Mouse (Mus musculus) heart, embryonic 10.5 days (tissue): ENCODE results near the gene Vmn1r163. TPM values are rescaled to one million over a fixed set of nuclear protein-coding genes. Genes with fewer than 3 reads are reported as not detected.
"Not testable (repeated sequence)": the region's sequence is repeated elsewhere in the genome, so short reads cannot be mapped to it uniquely, and the experiment has no call there.

ENCODE experiments used
- DNase-seq: peaks from one replicate; pipeline ENCODE4 v3.0.0-alpha.2; 2017; ENCODE audit warnings: low spot score
- H3K27ac ChIP-seq: fragments of 300-500 bp; sonication (generic); 2 replicates; pipeline ENCODE4 v1.5.1; 2016; ENCODE audit warnings: mild to moderate bottlenecking
- H3K27me3 ChIP-seq: fragments of 300-500 bp; sonication (generic); 2 replicates; pipeline ENCODE4 v1.6.1; 2016; ENCODE audit warnings: mild to moderate bottlenecking; ENCODE audit not compliant: poor library complexity, insufficient read depth, severe bottlenecking
- H3K36me3 ChIP-seq: fragments of 300-500 bp; sonication (generic); 2 replicates; pipeline ENCODE4 v1.6.1; 2016; ENCODE audit warnings: mild to moderate bottlenecking, moderate library complexity
- H3K4me1 ChIP-seq: fragments of 300-500 bp; sonication (generic); 2 replicates; pipeline ENCODE4 v1.6.1; 2016; ENCODE audit warnings: mild to moderate bottlenecking
- H3K4me3 ChIP-seq: fragments of 300-500 bp; sonication (generic); 2 replicates; pipeline ENCODE4 v1.5.1; 2016; ENCODE audit warnings: mild to moderate bottlenecking, moderate library complexity
- H3K9me3 ChIP-seq: fragments of 300-500 bp; sonication (generic); 2 replicates; pipeline ENCODE4 v1.6.1; 2016; ENCODE audit warnings: mild to moderate bottlenecking, moderate library complexity
- WGBS: fragments of 180-500 bp; shearing (Covaris S2); methylation state at CpG from one replicate; pipeline ENCODE4 v1.1.7; 2016; 5-methylcytosine and 5-hydroxymethylcytosine counted together
- polyA plus RNA-seq: library from polyadenylated mRNA; unstranded; fragments of >200 nt; fragmentation: Nextera tagmentation; extraction: Ambion mirVana; gene quantifications from 2 replicates; pipeline ENCODE4 v1.2.1, GENCODE M21; 2016

The Vmn1r163 gene
- not detected in 2 replicates for polyA plus RNA-seq

- not testable (repeated sequence) for DNase-seq, H3K36me3 ChIP-seq, H3K27me3 ChIP-seq, H3K4me3 ChIP-seq, H3K9me3 ChIP-seq, H3K4me1 ChIP-seq, H3K27ac ChIP-seq
- WGBS = no CpG with 5 or more reads among the region's 1 CpGs
These were observed at the start of gene Vmn1r163 for GRCm38 (mm10) chr7:23055240-23055639. Gene Vmn1r163, plus strand, starts transcription at chr7:23055540.

GRCm38 (mm10) chr7:23019823-23020222 lies 35.5 kb upstream of the Vmn1r163 start, which contains the start of gene Gm4216:
Gene Gm4216, minus strand, starts transcription at chr7:23019923.
- not testable (repeated sequence) for H3K9me3 ChIP-seq, H3K4me3 ChIP-seq, DNase-seq, H3K36me3 ChIP-seq, H3K4me1 ChIP-seq, H3K27ac ChIP-seq, H3K27me3 ChIP-seq
- WGBS = no CpG with 5 or more reads among the region's 3 CpGs

GRCm38 (mm10) chr7:23067356-23067755 lies 12.0 kb downstream of the Vmn1r163 start, which contains the start of gene Gm8720:
Gene Gm8720, minus strand, starts transcription at chr7:23067456.
- H3K4me1 ChIP-seq, H3K36me3 ChIP-seq, H3K4me3 ChIP-seq, H3K9me3 ChIP-seq, H3K27me3 ChIP-seq, DNase-seq, H3K27ac ChIP-seq: not testable (repeated sequence)
- no CpG with 5 or more reads among the region's 1 CpGs for WGBS

Other genes starting within 250 kb of the Vmn1r163 start
- gene Vmn1r159, start 211.9 kb upstream of the Vmn1r163 start, polyA plus RNA-seq = not detected in 2 replicates
- not detected in 2 replicates for gene Vmn1r160, start 184.3 kb upstream of the Vmn1r163 start, polyA plus RNA-seq
- gene Gm4214, start 70.9 kb upstream of the Vmn1r163 start, polyA plus RNA-seq = not detected in 2 replicates
- not detected in 2 replicates for gene Gm4216, start 35.6 kb upstream of the Vmn1r163 start, polyA plus RNA-seq
- gene Gm8720, start 11.9 kb downstream of the Vmn1r163 start, polyA plus RNA-seq = not detected in 2 replicates
- not detected in 2 replicates for gene Gm10662, start 88.9 kb downstream of the Vmn1r163 start, polyA plus RNA-seq
- not detected in 2 replicates for gene Vmn1r165, start 161.8 kb downstream of the Vmn1r163 start, polyA plus RNA-seq
- not detected in 2 replicates for gene Vmn1r166, start 196.1 kb downstream of the Vmn1r163 start, polyA plus RNA-seq
- not detected in 2 replicates for gene Gm6902, start 223.4 kb downstream of the Vmn1r163 start, polyA plus RNA-seq
- gene Nlrp4e, start 245.7 kb downstream of the Vmn1r163 start, polyA plus RNA-seq = not detected in 2 replicates